Mouse (Mus musculus) B cell, adult 2 months (primary cell): ENCODE data around the gene Celsr2.

ENCODE experiments used
- DNase-seq, 2 experiments: peaks; one replicate each; pipeline ENCODE4 v3.0.0; 2022

The Celsr2 gene

GRCm38 (mm10) chr3:108411026-108411753 is 4.2 kb downstream of the Celsr2 start:
- no peak for DNase-seq

- no peak for DNase-seq
Observed at GRCm38 (mm10) chr3:108410359-108410714, 5.0 kb downstream of the Celsr2 start.

- DNase-seq, result no peak
Observed at GRCm38 (mm10) chr3:108409656-108410358, 5.5 kb downstream of the Celsr2 start.

- DNase-seq, result no peak
Observed at GRCm38 (mm10) chr3:108408517-108409008, 6.8 kb downstream of the Celsr2 start.

- DNase-seq, result no peak
Observed at GRCm38 (mm10) chr3:108406306-108406885, 9.0 kb downstream of the Celsr2 start.

- DNase-seq, result no peak
Observed at GRCm38 (mm10) chr3:108405536-108406305, 9.6 kb downstream of the Celsr2 start.

- no peak for DNase-seq
Observed at GRCm38 (mm10) chr3:108402528-108402920, 12.8 kb downstream of the Celsr2 start.

- DNase-seq, result peak; percentile 96 to 97
Observed at GRCm38 (mm10) chr3:108401692-108402527, 13.4 kb downstream of the Celsr2 start.

GRCm38 (mm10) chr3:108400442-108400841 is 14.9 kb downstream of the Celsr2 start:
- no peak for DNase-seq

- DNase-seq, result no peak
Observed at GRCm38 (mm10) chr3:108398281-108398680, 17.1 kb downstream of the Celsr2 start.

- DNase-seq, result no peak
Observed at GRCm38 (mm10) chr3:108392793-108393192, 22.6 kb downstream of the Celsr2 start.

- DNase-seq, result no peak
Observed at GRCm38 (mm10) chr3:108392299-108392698, 23.1 kb downstream of the Celsr2 start.

GRCm38 (mm10) chr3:108389111-108389545 is 26.2 kb downstream of the Celsr2 start:
- DNase-seq, result peak; percentile 97

GRCm38 (mm10) chr3:108386186-108386585 is 29.2 kb downstream of the Celsr2 start:
- DNase-seq, result no peak

GRCm38 (mm10) chr3:108384425-108384824 is 30.9 kb downstream of the Celsr2 start:
- DNase-seq, result no peak

GRCm38 (mm10) chr3:108383485-108384354 is 31.6 kb downstream of the Celsr2 start, which contains the start of gene Psrc1:
Gene Psrc1 (plus strand): TSS chr3:108383839.
- peak; percentile 43 to 52 for DNase-seq

- peak; percentile 20 to 23 for DNase-seq
Observed at GRCm38 (mm10) chr3:108381945-108382875, 33.1 kb downstream of the Celsr2 start.

GRCm38 (mm10) chr3:108380695-108381094 is 34.7 kb downstream of the Celsr2 start:
- no peak for DNase-seq

- DNase-seq, result no peak
Observed at GRCm38 (mm10) chr3:108378875-108379663, 36.3 kb downstream of the Celsr2 start.
